Mouse (Mus musculus): Measurements from ENCODE around the gene Med13.
A peak's percentile ranks its signal among the peaks of the same experiment; 100 is the strongest.

Med13 gene

DNA sequence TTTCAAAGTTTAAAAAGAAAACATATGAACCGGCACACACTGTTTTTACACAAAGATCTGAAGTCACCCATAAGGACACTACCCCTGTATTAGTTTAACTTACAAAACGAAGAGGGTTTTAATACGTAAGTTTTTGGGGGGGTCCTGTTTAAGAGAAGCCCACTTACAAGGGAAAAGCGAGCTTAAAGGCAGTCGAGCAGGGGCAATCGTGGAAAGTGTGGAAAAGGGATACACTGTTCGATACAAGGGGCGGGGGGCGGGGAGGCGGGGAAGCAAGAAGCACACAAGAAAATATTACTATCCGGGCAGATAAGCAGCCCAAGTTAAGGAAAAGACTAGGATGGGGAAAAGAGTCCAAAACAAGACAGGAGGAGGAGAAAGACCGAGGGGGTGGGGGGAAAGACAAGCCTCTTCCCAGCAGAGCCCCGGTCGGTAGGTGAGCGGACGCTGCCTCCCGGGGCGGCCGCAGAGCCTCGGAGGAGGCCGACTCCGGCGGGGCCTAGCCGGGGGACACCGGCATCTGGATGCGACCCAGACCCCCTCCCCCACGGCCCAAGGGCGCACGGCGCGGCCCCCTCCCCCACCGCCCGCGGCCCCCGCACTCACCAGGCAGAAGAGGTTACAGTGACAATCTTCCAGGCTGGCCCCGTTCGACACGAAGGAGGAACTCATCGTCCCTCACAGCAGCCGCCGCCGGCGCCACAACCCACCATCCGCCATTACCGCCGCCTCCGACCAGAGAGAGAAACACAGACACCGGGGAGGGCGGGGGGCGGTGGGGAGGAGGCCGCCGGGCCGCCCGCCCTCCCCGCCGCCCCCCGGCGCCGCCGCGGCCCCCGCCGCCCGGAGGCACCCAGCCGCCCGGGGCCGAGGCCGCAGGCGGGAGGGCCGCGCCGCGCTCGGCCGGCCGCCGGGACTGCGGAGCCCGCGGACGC, at the start of gene Med13:
Med13 (minus strand) TSS at position 749 of the 935 bp plus-strand sequence.
- DNase-seq (ENCODE audit: low spot score), result peak; percentile 74

- DNase-seq (ENCODE audit: low spot score), result no peak
Measured at GRCm38 (mm10) chr11:86404590-86404989, 47.2 kb upstream of the Med13 start.

GRCm38 (mm10) chr11:86403845-86404244, 46.4 kb upstream of the Med13 start:
- DNase-seq (ENCODE audit: low spot score), result peak; percentile 71

DNA sequence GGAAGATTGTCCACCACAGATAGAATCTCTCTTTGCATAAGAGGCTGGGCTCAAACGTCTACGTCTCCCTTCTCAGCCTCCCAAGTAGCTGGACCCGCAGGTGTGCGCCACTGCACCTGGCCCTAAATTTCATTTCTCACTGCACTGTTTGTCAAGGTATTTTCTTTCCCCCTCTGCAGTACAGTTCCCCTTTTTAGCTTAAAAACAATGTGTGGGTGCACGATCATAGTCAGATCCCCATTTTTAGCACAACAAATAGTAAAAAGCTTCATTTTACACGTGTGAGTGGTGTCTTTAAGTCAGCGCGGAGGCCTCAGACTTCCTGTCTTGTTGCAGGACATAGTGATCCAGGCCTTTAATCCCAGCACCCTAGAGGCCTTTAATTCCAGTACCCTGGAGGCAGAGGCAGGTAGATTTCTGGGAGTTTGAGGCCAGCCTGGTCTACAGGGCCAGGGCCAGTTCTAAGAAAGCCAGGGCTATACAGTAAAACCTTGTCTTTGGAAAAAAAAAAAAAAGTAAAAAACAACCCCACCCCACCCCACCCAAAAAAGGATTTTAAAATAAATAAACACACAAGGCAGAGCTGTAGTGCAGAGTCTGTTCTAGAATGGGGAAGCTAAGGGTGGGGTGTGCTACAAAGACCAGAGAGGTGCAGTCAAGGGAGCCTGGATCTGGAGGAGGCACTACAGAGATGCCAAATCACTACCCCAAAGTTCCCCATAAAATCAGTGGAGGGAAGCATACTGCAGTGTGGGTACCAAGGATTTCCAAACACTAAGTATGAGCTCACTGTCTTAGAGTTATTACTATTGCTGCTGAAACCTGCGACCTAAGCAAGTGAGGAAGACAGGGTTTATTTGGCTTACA, 42.1 kb upstream of the Med13 start:
- no peak for DNase-seq (ENCODE audit: low spot score)

DNA sequence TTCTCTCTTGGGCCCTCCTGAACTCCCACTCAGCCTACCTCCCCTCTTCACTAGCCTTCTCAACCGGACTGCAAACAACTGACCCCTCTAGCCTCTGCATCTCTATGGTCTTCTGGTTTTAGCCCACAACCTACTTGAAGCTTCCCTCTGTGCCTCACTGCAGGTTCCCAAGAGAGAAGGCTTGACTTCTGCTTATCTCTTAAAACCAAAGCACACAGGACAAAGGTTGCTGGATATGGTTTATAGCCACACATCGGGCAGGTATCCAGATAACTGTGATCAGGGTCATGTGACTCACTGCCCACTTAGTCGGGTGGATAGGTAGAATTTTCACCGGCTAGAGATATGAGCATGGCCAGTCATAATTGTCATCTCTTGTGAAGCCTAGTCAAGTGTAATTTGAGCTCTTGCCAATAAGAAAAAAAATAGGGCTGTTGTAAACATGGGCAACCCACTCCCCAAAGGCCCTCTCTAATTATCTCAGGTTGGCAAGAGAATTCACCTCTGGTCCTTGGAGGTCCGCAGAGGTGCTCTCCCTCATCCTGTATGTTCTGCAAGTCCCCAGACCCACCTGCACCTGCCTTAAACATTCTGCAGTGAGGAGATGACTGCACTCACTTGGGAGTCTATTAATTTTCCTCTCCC, 39.7 kb upstream of the Med13 start:
- DNase-seq (ENCODE audit: low spot score), result no peak

- DNase-seq (ENCODE audit: low spot score), result no peak
Measured at GRCm38 (mm10) chr11:86396518-86396917, 39.1 kb upstream of the Med13 start.

DNA sequence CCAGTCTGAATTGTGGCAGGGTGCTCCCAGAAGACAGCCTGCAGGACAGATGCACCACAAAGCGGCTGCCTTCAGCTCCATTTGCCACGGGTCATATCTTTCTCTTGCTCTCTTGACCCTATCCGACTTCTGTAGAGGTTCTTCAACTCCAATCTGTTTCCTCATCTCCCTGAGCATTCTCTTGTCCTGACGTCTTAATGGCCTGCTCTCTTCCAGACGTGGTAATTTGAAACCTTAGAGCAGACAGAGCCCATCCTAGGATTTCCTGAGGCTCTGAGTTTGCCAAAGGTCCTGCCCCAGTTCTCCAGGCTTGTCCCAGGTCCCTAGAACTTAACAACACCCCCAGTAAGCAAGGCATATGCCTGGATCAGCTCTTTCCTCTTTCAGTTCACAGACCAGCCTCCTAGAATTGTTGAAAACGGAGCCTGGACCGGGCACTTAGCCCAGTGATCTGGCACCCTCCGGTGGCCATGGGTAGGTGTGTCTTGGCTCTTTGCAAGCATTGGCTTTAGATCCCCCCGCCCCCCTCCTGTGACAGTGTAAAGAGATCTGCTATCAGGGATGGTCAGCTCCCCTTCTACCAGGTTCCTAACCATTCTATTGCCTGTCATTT, 38.2 kb upstream of the Med13 start:
- peak; percentile 24 for DNase-seq (ENCODE audit: low spot score)

GRCm38 (mm10) chr11:86395100-86395499, 37.7 kb upstream of the Med13 start:
- DNase-seq (ENCODE audit: low spot score), result no peak

- no peak for DNase-seq (ENCODE audit: low spot score)
Measured at GRCm38 (mm10) chr11:86391687-86392086, 34.3 kb upstream of the Med13 start.

DNA sequence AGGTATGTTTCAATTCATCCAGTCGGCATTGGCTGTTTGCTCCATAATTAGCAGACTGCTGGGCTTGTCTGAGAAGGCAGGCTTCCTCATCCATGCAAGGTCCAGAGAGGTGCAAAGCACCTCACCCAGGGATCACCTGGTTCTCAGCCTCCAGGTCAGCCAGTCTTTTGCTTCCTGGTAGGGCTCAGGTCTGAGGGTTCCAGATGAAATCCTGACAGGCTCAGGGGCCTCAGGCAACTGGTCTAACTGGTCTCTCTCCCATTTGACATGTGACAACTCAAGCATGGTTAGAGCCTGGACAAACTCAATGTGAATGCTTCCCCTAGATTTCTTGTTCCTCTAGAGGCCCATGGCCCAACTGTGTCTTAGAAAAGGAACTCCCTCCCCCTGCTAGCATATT, 32.9 kb upstream of the Med13 start:
- DNase-seq (ENCODE audit: low spot score), result no peak

DNA sequence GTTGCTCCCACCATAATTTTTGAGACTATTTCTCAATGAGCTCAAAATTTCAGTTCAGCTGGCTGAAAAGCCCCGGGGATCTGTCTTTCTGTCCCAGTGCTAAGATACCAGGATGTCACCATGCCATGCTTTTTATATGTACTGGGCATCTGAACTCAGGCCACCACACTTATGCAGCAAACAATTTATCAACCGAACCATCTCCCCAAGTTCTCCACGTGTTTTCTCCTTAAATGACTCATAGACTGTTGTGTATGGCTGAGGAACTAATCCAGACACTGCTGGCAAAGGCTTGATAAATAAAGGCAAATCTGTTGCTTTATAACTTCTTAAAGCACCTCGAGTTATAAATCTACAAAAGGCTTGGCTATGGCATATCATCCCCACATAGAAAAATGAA, 32.1 kb upstream of the Med13 start:
- no peak for DNase-seq (ENCODE audit: low spot score)

DNA sequence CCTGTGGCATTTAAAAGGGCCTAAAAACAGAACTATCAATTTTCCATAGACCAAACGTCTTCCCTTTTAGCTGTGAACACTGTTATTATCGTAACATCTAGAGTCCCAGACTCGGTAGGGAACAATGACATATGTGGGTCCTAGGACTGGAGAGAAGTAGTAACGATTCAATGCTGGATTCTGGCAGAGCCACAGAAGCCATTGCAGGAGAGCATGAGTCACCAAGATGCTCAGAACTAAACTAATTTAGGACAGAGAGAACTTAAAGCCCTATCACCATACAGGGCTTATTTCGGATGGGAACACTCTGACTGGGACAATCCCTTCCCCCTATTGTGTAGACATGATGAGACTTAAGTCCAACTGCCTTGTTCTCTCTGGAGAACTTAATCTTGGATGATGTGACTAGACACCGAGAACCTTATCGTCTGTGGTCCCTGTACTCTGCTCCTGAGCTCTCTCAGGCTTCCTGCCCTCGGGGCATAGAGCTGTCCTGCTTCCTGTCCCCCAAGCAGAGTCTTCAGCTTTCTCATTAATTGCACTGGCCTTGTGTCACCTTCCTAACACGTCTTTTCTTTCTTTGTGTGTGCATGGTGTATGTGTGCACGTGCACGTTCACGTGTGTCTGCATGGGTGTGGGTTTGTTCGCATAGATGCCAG, 31.5 kb upstream of the Med13 start:
- DNase-seq (ENCODE audit: low spot score), result no peak

GRCm38 (mm10) chr11:86387121-86387893, 29.9 kb upstream of the Med13 start:
- DNase-seq (ENCODE audit: low spot score), result no peak

DNA sequence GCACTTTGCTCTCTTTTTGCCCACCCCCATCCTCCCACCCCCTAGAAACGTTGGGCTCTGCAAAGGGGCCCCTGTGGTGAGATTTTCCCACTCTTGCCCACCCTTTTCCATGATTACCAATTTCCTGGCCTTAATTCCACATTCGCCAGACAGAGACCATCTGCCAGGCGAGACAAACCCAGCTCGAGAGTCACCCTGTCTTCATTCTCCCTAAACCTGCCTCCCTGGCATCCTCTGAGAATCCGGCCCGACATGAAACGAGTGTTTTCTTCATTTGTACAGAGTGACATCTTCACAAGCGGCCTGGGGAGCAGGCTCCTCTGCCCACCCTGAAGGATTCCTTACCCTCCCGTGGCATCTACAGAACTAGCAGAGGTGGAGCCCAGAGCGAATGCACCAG, 29.2 kb upstream of the Med13 start:
- no peak for DNase-seq (ENCODE audit: low spot score)

DNA sequence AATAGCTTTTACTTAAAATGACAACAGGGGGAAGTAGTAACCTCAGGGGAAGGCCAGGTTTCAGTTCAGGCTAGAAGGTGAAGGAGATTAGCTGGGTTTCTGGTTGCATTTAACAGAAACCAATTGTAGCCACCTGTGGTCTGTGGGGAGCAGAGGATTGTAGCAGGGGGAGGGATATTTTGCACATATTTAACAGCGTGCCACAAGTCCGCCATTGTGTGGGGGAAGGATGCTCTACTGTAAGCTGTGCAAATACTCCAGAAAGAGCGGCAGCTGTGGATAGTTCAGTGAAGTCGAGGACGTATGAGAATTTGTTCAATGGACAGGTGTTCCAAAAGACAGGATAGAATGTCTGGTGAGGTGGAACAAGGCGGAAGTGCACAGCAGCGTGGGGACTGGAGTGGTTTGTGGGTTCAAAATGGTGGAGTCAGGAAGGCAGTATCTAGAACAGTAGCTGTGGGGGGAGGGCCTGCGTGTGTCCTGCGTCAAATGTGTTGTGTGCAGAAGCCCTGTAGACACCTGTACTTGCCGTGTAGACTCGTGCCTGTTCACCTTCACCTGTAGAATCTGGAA, 28.4 kb upstream of the Med13 start:
- no peak for DNase-seq (ENCODE audit: low spot score)

GRCm38 (mm10) chr11:86384141-86384540, 26.7 kb upstream of the Med13 start:
- DNase-seq (ENCODE audit: low spot score), result no peak

- no peak for DNase-seq (ENCODE audit: low spot score)
Measured at GRCm38 (mm10) chr11:86382520-86383157, 25.2 kb upstream of the Med13 start.

DNA sequence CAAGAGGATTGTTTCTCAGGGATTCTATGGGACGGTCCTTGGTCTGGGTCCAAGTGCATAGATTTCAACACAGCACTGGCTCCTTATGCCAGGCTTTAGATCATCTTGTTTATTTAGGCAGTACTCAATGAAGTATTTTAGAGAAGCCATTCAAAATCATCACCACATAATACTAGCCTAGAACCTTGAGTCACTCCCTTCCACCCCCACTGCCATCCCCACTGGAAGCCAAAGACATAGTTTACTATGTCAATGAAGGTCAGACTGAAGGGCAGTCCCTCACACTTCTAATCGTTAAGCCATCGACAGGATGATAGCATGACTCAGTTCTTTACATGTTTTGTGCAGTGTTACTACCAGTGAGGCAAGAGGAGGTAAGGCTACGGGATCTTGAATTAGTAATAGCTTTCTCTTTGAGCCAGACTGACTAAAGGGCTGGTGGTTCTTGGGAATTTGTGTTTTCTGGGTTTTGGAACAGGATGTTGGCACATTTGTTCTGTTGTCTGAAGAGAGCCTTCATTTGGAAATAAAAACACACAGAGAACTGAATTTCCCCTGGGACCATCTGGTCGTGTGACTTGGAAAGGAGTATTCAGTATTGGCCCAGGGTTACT, 24.2 kb upstream of the Med13 start:
- DNase-seq (ENCODE audit: low spot score), result no peak

DNA sequence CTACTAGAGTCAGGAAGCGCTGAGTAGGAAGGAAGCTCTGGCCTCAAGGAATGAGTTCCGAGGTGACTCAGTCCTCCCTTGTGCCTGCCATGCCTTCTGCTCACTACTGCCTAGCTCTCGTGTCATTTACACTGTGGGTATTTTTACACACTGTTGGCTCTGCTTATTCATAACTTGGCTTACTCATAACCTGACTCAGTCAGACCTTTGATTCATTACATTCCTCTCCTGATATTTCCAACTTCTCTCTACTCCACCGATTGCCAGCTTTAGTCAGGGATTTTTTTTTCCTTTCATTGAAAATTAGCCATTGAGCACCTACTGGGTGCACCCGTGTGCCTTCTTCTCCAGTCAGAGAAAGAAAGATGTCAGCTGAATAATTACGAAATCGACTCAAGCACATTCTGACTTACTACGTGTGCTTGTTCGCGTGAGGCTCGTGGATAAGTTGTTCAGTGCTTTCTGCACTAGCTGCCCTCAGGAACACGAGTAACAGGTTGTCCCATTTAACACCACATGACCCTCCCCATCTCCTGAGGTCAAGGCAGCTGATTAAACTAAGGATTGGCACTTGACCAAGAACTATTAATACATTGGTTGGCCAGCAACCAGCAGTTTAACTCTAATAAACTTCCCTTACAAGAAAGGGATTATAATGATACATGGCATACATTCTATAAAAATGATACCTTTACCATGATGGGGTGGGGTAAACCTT, 23.3 kb upstream of the Med13 start:
- DNase-seq (ENCODE audit: low spot score), result no peak

Data from testis, postnatal 14 days (tissue).